Mouse (Mus musculus): ENCODE results near the gene Ptpra.

Gene Ptpra

DNA sequence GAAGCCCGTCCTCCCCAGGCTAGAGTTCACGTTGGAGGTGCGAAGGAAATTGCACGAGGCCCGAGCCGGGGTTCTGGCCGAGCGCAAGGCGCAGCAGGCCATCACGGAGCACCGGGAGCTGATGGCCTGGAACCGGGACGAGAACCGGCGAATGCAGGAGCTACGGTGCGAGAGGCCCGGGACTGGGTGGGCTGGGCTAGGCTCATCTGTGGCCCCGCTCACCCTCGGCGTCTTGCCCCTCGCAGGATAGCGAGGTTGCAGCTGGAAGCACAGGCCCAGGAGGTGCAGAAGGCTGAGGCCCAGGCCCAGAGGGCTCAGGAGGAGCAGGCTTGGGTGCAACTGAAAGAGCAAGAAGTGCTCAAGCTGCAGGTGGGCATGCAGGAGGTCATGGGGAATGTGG is 114.0 kb downstream of the Ptpra start:
- no peak for DNase-seq

DNA sequence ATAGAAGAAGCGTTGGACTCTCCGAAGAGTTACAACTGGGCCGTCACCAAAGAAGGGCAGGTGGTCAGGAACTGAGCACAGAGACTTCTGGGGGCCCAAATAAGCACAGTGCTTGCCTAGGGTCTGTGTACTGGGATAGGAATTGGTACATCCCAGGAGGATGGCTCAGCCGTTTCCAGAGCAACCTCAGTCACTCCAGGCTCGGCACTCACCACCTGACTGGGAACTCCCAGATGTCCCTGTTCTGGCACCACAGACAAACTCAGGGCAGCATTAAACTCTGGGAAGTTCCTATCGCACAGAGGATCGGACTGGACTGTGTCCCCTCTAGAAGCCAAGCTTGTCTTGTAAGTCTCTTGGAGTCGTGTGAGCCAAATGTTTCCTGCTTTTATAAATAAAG is 114.9 kb downstream of the Ptpra start:
- DNase-seq: no peak

- DNase-seq: no peak
These were observed 118.8 kb downstream of the Ptpra start for GRCm38 (mm10) chr2:130568921-130569320.

- no peak for DNase-seq
These were observed 119.8 kb downstream of the Ptpra start for GRCm38 (mm10) chr2:130569926-130570325.

- DNase-seq: no peak
These were observed 124.9 kb downstream of the Ptpra start for GRCm38 (mm10) chr2:130574960-130575359.

GRCm38 (mm10) chr2:130575873-130576272 is 125.8 kb downstream of the Ptpra start, which contains the start of gene Oxt:
Gene Oxt (plus strand): TSS chr2:130576173.
- DNase-seq: no peak

DNA sequence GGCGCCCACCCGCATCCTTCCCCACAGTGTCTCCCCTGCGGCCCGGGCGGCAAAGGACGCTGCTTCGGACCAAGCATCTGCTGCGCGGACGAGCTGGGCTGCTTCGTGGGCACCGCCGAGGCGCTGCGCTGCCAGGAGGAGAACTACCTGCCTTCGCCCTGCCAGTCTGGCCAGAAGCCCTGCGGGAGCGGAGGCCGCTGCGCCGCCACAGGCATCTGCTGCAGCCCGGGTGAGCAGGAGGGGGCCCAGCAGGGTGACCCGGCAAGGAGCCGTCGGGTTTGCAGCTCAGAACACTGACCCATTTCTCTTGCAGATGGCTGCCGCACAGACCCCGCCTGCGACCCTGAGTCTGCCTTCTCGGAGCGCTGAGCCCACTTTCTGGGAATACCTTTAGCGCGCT is 126.5 kb downstream of the Ptpra start:
- peak; percentile 68 for DNase-seq

- no peak for DNase-seq
These were observed 126.9 kb downstream of the Ptpra start for GRCm38 (mm10) chr2:130577021-130577420.

DNA sequence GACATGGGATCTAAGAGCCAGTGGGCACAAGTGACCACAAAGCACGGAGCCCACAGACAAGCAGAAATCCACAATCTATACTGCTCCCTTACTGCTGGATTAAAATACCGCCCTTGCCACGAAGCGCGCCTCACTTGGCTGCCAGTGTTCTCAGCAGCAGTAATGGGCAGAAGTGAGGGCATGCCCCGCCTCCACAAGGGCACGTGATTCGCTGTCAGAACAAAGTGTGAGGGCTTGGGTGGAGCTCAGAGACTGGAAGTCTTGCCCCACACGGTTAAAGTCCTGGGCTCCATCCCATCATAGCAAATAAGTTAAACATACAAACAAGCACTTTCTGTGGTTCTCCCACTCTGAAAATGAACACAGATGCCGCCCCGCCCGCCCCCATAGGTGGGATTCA is 127.6 kb downstream of the Ptpra start:
- peak; percentile 61 for DNase-seq

- DNase-seq: peak; percentile 71
These were observed 128.1 kb downstream of the Ptpra start for GRCm38 (mm10) chr2:130578148-130578547.

- DNase-seq: no peak
These were observed 129.7 kb downstream of the Ptpra start for GRCm38 (mm10) chr2:130579791-130580190.

DNA sequence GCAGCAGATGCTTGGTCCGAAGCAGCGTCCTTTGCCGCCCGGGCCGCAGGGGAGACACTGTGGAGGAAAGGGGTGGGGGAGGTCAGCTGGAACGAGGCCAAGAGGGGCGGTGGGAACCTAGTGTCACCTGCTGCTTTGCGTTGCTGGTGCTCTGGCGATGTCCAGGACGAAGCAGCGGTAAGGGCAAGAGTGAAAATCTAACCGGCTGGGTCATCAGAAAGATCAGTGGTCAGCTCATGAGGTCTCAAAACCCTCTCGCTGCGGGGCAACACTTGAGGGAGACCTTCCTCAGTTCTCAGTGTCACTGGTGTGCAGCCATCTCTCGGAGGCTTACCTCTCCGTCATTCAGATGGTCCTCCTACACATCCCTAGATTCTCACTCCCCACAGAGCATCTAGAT is 131.1 kb downstream of the Ptpra start:
- DNase-seq: peak; percentile 50

DNA sequence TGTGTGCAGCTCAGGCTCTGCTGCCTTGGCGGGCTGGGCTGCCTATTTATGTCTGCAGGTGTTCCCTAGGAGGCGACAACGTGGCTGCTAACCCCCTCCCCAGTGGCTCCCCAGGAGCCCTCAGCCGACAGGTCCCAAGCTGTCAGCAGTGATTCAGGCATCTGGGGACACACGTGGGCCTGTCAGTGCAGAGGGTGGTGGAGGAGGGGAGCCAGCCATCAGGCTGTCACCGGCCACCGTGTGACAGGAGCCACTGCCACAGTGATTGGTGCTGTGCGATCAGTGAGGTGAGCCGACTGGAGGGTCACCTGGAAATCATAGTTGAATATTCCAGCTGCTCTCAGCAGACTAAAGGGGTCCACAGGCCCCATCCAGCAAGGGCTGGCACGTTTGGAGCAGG is 132.5 kb downstream of the Ptpra start, which contains the start of gene Avp:
Gene Avp, minus strand, starts transcription at position 3 of the 400 bp plus-strand sequence.
- DNase-seq: no peak

- no peak for DNase-seq
These were observed 134.0 kb downstream of the Ptpra start for GRCm38 (mm10) chr2:130583902-130584560.

DNA sequence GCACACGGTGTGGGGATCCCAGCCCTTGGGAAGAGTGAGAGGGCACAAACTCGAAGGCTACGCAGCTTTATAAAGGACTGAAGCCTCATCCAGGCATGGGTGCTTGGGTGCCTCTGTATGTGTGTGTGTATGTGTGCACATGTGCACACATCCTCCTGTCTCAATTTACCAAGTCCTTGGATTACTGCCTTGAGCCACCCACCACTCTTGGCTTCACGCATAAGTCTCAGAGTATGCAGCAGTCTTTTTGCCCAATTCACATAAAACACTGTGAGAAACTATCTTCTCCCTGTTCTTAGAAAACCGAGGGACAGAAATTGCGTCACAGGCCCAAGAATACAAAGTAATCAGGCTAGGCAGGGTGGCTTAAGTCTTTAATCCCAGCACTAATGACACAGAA is 135.9 kb downstream of the Ptpra start:
- no peak for DNase-seq

GRCm38 (mm10) chr2:130588373-130588772 is 138.3 kb downstream of the Ptpra start:
- DNase-seq: no peak

- peak; percentile 72 for DNase-seq
These were observed 139.1 kb downstream of the Ptpra start for GRCm38 (mm10) chr2:130589157-130589556.

- DNase-seq: no peak
These were observed 139.7 kb downstream of the Ptpra start for GRCm38 (mm10) chr2:130589761-130590160.

- no peak for DNase-seq
These were observed 140.9 kb downstream of the Ptpra start for GRCm38 (mm10) chr2:130591016-130591415.

- DNase-seq: no peak
These were observed 145.5 kb downstream of the Ptpra start for GRCm38 (mm10) chr2:130595596-130595995.

DNA sequence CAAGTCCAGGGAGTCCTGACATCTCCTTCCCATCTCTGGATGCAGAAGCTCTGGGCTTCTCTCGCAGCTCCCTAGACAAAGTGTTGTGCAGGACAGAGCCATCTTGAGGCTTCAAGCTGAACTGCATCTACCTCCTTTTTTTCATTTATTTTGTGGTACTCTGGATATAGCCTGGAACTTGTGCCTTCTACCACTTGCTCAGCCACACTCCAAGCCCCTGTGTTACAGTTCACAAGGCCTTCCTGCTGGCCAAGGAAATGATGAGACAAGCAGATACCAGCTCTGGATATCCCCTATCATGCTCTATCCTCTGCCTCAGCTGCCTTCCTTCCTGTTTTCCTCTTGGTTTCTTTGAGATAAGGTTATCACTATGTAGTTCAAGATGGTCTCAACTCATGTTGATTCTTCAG is 147.5 kb downstream of the Ptpra start:
- DNase-seq: peak; percentile 64

GRCm38 (mm10) chr2:130598399-130598798 is 148.3 kb downstream of the Ptpra start:
- DNase-seq: no peak

GRCm38 (mm10) chr2:130602195-130602594 is 152.1 kb downstream of the Ptpra start:
- DNase-seq: no peak
